Mouse (Mus musculus): ENCODE measurements at regions not wholly inside any gene's neighbourhood (a gene's known extent, or its start where the extent isn't known, plus 50 kb on each side); places are given as distances from the start of the nearest gene placed in this dataset.
A peak's percentile ranks its signal among the peaks of the same experiment; 100 is the strongest.

DNA sequence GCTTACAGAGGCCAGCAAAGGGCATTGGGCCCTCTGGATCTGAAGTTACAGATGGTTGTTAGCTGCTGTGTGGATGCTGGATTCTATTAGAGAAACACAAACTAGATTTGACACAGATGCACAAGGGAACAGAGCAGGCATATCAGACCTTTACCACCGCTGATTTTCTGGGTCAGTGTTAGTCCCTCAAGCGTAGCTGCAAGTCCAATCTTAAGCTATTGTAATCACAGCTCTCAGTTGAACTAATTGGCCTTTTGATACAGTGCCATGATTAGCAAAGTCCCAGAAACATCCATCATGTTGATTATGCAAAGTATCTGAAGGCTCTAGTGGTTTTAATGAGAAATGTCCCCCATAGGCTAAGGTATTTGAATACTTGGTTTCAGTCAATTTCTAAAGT, 54.2 kb upstream of the Plppr5 start:
- ATAC-seq (replicated peaks; ENCODE audit: poor library complexity, severe bottlenecking): no peak

DNA sequence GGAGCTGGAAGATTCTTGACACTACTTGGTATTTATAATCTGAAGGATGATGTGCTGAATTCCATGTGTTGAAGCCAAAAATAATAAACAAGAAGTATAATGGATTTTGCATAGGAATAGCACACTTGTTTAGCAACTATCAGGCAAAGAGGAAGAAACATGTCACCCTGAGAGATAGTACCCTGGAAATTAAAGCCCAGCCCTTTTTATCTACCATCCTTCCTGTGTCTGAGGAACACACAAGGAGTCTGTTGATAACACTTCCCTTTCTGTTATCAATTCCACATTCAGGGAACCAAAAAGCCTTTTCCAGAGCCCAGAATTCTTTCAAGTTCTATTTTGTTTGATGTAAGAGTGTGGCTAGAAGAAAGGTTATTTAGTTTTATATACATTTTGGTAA, 66.5 kb upstream of the Plppr5 start:
- ATAC-seq (replicated peaks; ENCODE audit: poor library complexity, severe bottlenecking): no peak

DNA sequence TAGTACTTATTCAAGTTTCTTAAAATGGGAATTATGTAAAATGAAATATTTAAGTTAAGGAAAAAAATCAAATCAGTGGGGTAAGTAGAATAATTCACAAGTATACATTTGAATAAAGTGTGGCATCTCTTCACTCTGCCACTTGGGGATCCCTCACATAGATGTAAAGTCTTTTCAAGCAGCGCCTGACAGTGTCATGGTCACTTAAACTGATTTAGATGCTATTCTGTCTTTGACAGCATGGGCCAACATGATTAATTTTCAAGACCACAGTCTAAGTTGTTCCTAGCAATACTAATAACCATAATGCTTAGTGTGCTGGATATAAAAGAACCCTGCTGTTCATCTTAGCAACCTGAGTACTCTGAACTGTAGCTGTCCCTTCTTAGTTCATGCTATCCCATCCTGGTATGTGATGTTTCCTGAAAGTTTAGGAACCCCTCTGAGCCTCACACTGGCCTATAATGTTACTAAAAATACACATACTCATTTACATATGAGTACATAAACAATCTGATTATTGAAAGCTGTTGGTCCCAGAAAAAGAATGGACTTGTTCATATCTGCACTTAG, 68.4 kb upstream of the Plppr5 start:
- no peak for ATAC-seq (replicated peaks; ENCODE audit: poor library complexity, severe bottlenecking)

DNA sequence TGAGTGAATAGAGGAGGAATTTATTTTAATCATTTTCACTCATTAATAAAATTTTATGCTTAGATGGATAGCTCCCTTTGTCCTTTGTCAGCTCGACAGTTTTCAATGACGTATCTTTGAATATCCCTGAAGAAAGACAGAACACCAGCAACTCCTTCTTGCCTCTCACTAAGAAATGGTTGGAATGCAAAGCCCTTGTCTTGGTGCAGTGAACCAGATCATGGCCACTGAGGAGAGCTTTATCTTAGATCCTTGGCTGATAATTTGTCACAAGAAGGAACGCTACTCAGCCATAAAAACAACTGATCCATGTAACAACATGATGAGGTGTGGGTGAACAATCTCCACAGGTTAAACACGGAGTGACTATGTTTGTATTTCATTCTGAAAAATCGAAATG, 73.5 kb upstream of the Plppr5 start:
- ATAC-seq (replicated peaks; ENCODE audit: poor library complexity, severe bottlenecking): no peak

DNA sequence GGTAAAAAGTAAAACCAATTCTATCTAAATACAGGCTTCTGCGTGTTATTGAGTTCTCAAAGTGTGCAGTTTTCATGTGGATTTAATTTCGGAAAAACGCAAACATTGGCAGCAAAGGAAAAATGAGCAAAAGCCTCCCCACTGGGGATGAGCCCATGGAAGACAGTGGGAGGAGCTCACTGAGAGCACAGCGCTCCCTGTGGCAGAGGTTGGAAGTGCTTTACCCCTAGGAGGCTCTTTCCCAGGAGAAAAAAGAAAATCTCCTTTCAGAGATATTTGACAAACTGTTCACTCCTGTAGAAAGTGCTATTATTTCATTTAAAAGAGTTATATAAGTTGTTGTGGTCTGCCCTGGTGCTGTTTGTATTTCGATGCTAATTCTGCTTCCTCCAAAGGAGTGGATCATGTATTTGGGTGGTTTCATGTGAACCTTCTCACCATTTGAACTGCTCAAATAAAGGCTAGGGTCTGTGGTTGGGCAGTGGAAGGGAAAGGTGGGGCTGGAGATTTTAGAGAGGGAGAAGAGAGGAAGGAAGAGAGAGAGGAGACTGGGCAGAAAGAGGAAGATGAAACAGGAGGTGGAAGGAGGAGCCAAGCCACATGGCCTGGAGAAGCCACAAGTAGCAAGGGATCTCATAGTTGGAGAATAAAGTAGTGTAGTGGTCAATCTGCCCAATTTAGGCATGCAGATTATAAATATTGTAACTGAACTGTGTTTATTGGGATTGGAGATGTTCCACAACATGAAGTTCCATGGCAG, 76.3 kb upstream of the Plppr5 start:
- ATAC-seq (replicated peaks; ENCODE audit: poor library complexity, severe bottlenecking): peak; percentile 52; the same call in 1 of the 2 replicates

DNA sequence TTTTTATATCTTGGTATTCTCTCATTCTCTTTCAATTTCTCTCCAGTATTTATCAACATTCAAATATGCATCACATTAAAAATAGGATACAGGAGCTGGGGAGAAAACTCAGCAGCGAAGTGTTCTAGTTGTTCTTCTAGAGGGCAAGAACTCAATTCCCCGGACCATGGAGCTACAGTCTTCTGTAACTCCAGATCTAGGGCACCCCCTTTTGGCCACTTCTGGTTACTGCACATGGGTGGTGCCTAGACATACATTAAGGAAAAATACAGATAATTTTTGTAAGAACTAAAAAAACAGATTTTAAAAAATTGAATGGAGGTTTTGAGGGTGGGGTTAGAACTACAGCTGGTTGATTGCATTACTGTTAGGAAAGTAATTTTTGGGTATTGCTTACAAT, 80.5 kb upstream of the Plppr5 start:
- ATAC-seq (replicated peaks; ENCODE audit: poor library complexity, severe bottlenecking): peak; percentile 79

DNA sequence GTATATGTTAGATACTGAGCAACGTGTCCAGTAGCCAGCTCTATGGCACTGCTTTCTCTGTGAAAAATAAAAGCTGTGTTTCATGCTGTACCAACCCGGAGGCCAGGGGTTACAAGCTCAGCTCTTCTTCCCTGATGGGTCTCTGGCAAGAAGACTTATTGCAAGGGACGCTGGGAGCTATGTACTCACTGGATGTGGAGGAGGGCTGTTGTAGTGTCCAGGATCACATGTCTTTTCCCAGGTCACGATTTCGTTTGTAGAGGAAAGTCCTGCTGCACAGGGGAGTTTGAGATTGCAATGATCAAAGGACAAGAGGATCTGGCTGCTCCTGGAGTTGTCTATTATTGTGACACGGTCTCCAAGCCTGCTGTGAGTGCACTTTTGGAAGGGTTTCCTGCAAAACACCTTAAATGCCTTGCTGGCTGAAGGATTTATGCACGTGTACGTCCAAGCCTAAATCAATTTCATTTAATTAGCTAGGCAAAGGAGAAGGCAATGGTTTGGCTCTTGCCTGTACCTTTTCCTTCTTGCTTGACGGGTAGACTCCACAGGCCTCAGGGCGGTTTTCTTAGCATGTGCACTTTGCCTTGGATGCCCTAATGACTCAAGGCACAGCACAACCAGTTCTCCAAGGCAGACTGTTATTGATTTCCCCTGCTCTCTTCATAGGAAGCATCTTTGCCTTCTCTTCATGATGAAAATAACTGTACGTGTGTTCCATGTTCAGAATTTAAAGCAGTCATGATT, 87.2 kb upstream of the Plppr5 start:
- ATAC-seq (replicated peaks; ENCODE audit: poor library complexity, severe bottlenecking): no peak

DNA sequence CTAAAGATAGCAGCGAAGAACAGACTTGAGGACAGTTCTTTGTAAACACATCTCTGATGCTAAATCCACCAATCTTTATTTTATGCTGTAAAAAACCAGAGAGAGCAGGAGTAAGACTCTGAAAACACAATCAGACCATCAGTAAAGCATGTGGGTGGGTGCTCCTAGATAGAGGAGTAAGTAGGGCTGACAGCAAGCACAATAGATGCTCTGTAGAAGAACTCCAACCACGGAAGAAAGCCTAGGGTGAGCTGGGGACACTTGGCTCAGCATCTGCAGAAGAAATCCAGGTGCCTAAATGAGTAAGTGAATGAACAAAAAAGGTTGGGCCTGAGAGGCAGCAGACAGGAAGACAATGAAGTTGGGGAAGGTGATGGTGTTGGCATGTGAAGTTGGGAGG, 88.3 kb upstream of the Plppr5 start:
- ATAC-seq (replicated peaks; ENCODE audit: poor library complexity, severe bottlenecking): no peak

DNA sequence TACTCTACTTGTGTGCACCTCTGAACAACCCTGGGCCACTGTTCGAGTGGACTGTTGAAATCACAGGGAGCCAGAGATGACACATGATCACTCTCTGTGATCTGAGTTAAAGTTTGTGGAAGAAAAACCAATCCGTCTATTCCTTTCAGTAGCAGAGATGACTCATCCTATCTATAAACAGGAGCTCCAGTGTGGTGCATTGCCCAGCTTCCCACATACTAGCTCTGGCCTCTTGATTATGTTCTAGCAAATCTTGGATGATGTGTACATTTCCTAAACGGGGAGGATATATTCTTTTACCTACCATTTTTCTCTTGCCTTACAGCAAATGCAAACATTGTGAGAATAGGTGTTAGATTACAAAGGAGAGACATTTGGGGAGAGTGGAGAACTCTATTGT, 94.5 kb upstream of the Plppr5 start:
- ATAC-seq (replicated peaks; ENCODE audit: poor library complexity, severe bottlenecking): no peak

DNA sequence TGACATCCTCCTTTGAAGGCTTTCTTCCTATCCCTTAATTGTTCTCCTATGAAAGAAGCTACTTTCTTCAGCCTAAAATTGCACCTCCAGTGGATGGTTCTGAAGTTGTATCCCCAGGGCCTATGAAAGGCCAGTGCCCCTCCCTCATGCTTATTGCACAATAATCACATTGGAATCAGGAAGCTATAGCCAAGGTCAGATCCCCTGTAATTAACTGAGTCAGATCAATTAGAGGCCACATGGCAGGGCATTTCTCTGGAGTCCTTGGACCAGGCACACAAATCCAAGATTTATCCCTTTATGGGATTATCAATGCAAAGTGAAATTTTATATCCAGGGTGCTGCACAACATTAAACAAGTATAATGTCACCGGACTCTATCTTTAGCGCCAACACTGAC, 98.8 kb upstream of the Plppr4 start:
- ATAC-seq (replicated peaks; ENCODE audit: poor library complexity, severe bottlenecking): no peak

DNA sequence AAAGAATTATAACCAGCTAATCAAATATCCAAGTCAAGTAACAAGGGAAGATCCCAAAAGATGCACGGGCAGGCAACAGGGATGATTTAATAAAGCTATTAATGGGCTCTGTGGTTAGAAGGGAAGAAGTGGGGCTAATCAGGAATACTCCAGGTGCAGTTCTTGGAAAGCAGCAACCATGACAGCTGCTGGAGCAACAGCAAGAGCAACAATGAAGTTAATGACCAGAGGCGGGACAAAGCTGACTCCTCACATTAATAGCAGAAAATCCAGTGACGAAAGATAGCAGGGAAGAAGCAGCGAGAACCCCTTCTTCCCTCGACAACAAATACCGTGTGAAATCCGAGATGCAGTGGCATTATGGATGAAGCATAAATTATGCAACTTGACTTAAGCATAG, 89.9 kb upstream of the Plppr4 start:
- no peak for ATAC-seq (replicated peaks; ENCODE audit: poor library complexity, severe bottlenecking)

DNA sequence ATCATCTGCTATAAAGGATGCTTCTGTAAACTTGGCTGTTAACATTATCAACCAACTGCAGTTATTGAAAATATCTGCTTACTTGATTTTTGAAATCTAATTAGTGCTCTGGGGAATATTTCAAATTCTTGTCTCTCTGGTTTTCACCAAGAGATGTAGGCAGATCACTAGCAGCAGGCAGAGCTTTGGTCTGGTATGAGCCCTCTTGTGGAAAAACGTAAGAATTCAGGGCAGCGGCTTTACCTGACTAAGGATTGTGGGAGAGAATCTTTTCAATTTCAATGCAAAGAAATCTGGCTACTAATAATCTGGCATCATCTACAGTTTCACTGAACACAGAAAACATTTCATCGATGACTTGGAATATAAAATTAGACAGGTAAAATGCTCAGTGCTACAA, 81.2 kb upstream of the Plppr4 start:
- no peak for ATAC-seq (replicated peaks; ENCODE audit: poor library complexity, severe bottlenecking)

DNA sequence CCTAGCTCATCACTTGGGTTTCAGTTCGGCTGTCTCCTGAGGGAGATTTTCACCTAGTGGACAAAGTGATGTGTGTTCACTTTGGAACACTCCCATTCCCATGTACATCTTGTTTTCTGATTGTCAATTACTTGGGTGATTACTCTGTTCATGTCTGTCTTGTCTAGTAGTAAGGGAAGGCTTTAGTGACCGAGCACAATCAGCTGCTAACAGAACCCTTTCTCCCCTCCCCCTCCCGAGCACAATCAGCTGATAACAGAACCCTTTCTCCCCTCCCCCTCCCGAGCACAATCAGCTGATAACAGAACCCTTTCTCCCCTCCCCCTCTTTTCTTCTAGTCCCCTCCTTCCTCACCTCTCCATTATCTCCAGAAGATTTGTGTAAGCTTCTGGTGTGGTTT, 79.6 kb upstream of the Plppr4 start:
- no peak for ATAC-seq (replicated peaks; ENCODE audit: poor library complexity, severe bottlenecking)

DNA sequence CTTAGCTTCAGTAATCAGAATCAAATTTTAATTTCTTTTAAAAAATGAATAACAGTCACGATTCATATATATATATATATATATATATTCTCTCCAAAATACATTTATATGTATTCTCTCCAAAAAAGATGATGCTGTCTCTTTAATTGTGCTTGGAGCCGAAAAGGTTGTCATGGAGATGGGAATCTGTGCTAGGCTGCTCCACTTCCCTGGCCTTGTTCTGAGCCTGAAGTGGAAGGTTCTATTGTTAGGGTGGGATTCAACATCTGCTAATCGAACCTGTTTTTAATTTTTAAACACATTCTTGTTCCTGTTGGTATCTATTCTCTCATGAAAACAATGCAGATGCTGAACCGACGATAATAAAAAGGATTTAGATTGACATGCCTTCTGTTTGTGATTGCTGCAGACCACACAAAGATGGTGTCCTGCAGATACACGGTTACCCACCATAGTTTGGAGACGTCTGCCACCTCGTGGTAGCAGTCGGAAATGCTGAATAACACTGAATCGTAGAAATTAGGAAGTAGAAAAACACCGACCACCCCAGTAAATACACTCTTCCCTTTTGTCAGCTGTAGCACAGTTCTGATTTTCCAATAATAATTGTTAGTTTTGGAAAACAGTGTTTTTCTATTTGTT, 77.9 kb upstream of the Plppr4 start:
- peak; percentile 99 for ATAC-seq (replicated peaks; ENCODE audit: poor library complexity, severe bottlenecking)

DNA sequence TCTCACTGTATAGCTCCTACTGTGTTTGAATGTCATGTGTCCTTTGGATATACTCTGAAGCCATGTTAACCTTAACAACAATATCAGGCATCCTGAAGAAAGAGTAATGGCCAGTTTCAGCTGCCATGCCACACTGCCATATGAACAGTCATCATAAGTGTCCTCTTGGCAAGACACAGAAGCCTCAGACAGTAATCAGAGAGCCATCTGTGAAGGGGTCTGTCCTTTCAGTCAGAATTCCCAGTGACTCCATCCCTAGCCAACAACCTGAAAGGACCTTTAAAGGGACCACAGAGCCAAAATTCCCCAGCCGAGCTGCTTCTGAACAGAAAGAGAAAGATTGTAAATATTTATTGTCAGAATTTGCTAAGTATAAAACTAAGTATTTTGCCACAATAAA, 63.9 kb upstream of the Plppr4 start:
- no peak for ATAC-seq (replicated peaks; ENCODE audit: poor library complexity, severe bottlenecking)

DNA sequence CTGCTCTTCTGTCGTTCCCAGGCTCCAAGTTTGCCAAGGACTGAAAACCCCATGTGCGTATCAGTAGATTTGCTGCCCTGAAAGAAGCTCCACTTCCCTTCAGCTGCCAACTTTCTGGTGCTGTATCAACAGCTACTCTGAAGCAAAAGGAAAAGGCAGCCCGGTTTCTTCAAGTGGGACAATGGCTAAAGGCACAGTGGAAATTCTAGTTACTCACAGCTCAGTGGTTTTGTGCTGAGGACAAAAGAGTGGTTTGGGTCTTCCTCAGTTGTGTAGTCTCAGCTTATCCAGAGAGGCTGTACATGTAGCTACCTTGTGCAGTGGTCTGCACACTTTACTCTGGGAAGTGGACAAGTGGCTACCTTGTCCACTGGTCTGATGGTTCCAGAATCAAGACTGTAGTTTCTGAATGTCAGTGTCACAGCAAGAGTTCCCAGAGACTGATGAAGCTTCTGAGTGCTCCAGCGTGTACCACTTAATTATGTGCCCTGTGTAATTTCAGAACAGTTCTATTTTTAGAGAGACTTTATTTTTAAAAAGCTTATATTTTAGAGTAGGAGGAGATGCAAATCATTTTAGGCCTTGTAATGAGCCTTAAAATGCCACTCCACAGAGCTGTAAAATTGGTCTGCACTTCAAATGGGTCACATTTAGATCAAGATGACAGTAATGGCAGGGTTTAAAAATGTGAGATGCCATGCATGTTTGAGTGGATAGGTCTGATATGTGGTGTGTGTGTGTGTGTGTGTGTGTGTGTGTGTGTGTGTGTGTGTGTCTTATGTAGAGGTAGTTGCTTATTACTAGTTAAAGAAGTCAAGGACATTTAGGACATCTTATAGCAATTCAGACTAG, 52.4 kb upstream of the Plppr4 start:
- no peak for ATAC-seq (replicated peaks; ENCODE audit: poor library complexity, severe bottlenecking)

Data from granulocyte monocyte progenitor cell, adult 5-6 weeks (primary cell).